Mouse (Mus musculus) kidney, postnatal 36 days (tissue): ENCODE measurements around the gene Olfr720.

ENCODE experiments used
- DNase-seq, 2 experiments: peaks; one replicate each; pipeline ENCODE4 v3.0.0; 2021 to 2022; ENCODE audit warnings: mixed read lengths in 2 of 2

Gene Olfr720

GRCm38 (mm10) chr14:14186738-14187137 is at the start of gene Olfr720:
TSS of gene Olfr720 (minus strand) at chr14:14186838.
- DNase-seq = no peak
